Mouse (Mus musculus): ENCODE data around the gene Gpr182. TPM values are rescaled to one million over a fixed set of nuclear protein-coding genes. Genes with fewer than 3 reads are reported as not detected.
A peak's percentile ranks its signal among the peaks of the same experiment; 100 is the strongest.

The Gpr182 gene
- total and polyA plus RNA-seq, 3 experiments = 0.04 to 0.58 TPM; not detected in 1

- H3K4me3 ChIP-seq (ENCODE audit: control insufficient read depth in 1 of 2, insufficient read depth in 1 of 2, low read depth in 2 of 2, low read length in 2 of 2) = peak overlapping the region; percentile 2 to 50; a peak in 3 of 4 replicates
These were observed 20.6 kb downstream of the Gpr182 start for GRCm38 (mm10) chr10:127730933-127731310.

DNA sequence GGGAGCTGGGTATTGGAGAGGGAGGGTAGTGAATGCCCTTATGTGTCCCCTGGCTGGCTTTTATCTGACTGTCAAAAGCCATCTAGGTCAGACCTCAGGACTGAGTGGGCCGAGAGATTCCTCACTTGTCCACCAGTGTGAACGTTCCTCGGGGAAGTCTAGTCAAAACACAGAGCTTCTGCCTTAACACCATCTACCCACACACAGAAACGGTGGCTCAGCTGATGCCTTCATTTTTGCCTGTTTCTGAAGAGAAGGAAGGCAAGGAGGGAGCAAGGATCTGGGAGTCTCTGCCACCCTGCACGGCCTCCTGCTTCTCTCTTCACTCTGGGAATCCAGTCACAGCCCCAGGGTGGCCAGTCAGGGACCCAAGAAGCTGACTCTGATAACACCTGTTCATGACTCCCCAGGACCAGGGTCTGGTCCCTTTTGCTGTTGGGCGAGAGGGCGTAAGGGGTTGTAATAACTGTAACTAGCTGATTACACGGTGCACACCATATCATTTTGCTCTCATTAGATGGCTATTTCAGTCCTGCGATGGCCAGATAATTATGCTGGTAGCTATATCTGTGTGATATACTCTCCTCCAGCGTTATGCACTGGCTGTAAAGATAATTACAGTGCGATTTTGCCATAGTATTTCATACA lies 21.1 kb downstream of the Gpr182 start:
- peak; percentile 54 for DNase-seq (ENCODE audit: low read depth, low spot score)
- peaks cover 0 to 3% of the 10 kb centered on the region in 2 experiments; a peak in 2 of 4 replicates for H3K27me3 ChIP-seq (ENCODE audit: control insufficient read depth in 1 of 2, insufficient read depth in 2 of 2, low read length in 2 of 2)
- peak overlapping the region; percentile 25 to 50; a peak in 3 of 4 replicates for H3K4me3 ChIP-seq (ENCODE audit: control insufficient read depth in 1 of 2, insufficient read depth in 1 of 2, low read depth in 2 of 2, low read length in 2 of 2)
- peak overlapping the region; percentile 76 for H3K27ac ChIP-seq (ENCODE audit: control insufficient read depth, low read depth, low read length)
- TF ChIP-seq POLR2AphosphoS5 (IDR thresholded peaks at IDR 0.05; ENCODE audit: borderline replicate concordance, low read depth, low read length) (no peak), EP300 (IDR thresholded peaks at IDR 0.05; ENCODE audit: low read depth in 1 of 2, low read length in 2 of 2) (peak; percentile 64 to 84), GATA1 (IDR thresholded peaks at IDR 0.05; ENCODE audit: low read depth, low read length) (peak; percentile 70), NRF1 (IDR thresholded peaks at IDR 0.05; ENCODE audit: insufficient read depth, low read depth, low read length, poor library complexity, severe bottlenecking) (no peak), RAD21 (IDR thresholded peaks at IDR 0.05; ENCODE audit: low read depth, low read length) (no peak), UBTF (IDR thresholded peaks at IDR 0.05; ENCODE audit: borderline replicate concordance, insufficient read depth, low read depth, low read length) (no peak), ZNF384 (IDR thresholded peaks at IDR 0.05; ENCODE audit: low read depth, low read length) (no peak), ZKSCAN1 (IDR thresholded peaks at IDR 0.05; ENCODE audit: low read depth, low read length) (no peak), MAZ (IDR thresholded peaks at IDR 0.05; ENCODE audit: low read depth, low read length) (0 out of 2 replicates have a peak, but pooled peaks have one; percentile 15), TBP (IDR thresholded peaks at IDR 0.05; ENCODE audit: low read depth, low read length) (no peak), USF2 (IDR thresholded peaks at IDR 0.05; ENCODE audit: borderline replicate concordance in 1 of 2, insufficient read depth in 1 of 2, low read depth in 1 of 2, low read length in 2 of 2) (no peak), ELF1 (IDR thresholded peaks at IDR 0.05; ENCODE audit: low read depth, low read length) (no peak), MEF2A (IDR thresholded peaks at IDR 0.05; ENCODE audit: extremely low read depth, insufficient replicate concordance, low read depth, low read length, poor library complexity, severe bottlenecking) (peak; percentile 59; the same call in 1 of the 2 replicates), GABPA (IDR thresholded peaks at IDR 0.05; ENCODE audit: low read depth, low read length) (no peak), POLR2AphosphoS2 (IDR thresholded peaks at IDR 0.05; ENCODE audit: low read length) (no peak), SIN3A (IDR thresholded peaks at IDR 0.05; ENCODE audit: low read length) (no peak), USF1 (IDR thresholded peaks at IDR 0.05; ENCODE audit: low read depth, low read length) (no peak), TAL1 (IDR thresholded peaks at IDR 0.05; ENCODE audit: low read length) (0 out of 2 replicates have a peak, but pooled peaks have one; percentile 3), JUND (IDR thresholded peaks at IDR 0.05; ENCODE audit: low read depth, low read length) (no peak), MXI1 (IDR thresholded peaks at IDR 0.05; ENCODE audit: low read depth, low read length) (no peak), CTCF (IDR thresholded peaks at IDR 0.05 in 2 of 3, conservative IDR thresholded peaks at IDR 0.05 in 1 of 3; ENCODE audit: control insufficient read depth in 1 of 3, insufficient read depth in 1 of 3, low read depth in 2 of 3, low read length in 3 of 3, poor library complexity in 1 of 3, severe bottlenecking in 1 of 3) (no peak), POLR2A (IDR thresholded peaks at IDR 0.05; ENCODE audit: control insufficient read depth in 1 of 2, insufficient read depth in 1 of 2, low read depth in 1 of 2, low read length in 2 of 2, poor library complexity in 1 of 2) (no peak), MYC (IDR thresholded peaks at IDR 0.05; ENCODE audit: low read depth, low read length) (no peak), MAX (IDR thresholded peaks at IDR 0.05; ENCODE audit: low read length) (no peak), BHLHE40 (IDR thresholded peaks at IDR 0.05; ENCODE audit: borderline replicate concordance, low read depth, low read length) (no peak), ETS1 (IDR thresholded peaks at IDR 0.05; ENCODE audit: low read depth, low read length) (peak; percentile 54), TCF12 (IDR thresholded peaks at IDR 0.05; ENCODE audit: low read depth, low read length) (peak; percentile 87)
- H3K36me3 ChIP-seq (ENCODE audit: control insufficient read depth in 1 of 2, insufficient read depth in 2 of 2, low read length in 2 of 2) = peaks cover 0 to 12% of the 10 kb centered on the region in 2 experiments; a peak in 2 of 4 replicates
- peak overlapping the region; percentile 58 for H3K9ac ChIP-seq (ENCODE audit: control insufficient read depth, low read depth, low read length, poor library complexity, severe bottlenecking)
- no peaks in the 10 kb centered on the region for H3K79me2 ChIP-seq (ENCODE audit: control insufficient read depth, insufficient read depth, low read length, poor library complexity)
- H3K9me3 ChIP-seq (replicated peaks; ENCODE audit: insufficient read depth, low read length) = no peaks in the 10 kb centered on the region
- peaks cover 17 to 31% of the 10 kb centered on the region in 2 experiments for H3K4me1 ChIP-seq (ENCODE audit: control insufficient read depth in 1 of 2, insufficient read depth in 2 of 2, low read length in 2 of 2)

More at GRCm38 (mm10) chr10:127730933-127731310, 20.6 kb downstream of the Gpr182 start:
- H3K27me3 ChIP-seq (ENCODE audit: control insufficient read depth in 1 of 2, insufficient read depth in 2 of 2, low read length in 2 of 2) = peaks cover 0 to 2% of the 10 kb centered on the region in 2 experiments; a peak in 1 of 4 replicates
- H3K36me3 ChIP-seq (ENCODE audit: control insufficient read depth in 1 of 2, insufficient read depth in 2 of 2, low read length in 2 of 2) = peaks cover 0 to 13% of the 10 kb centered on the region in 2 experiments; a peak in 2 of 4 replicates
- H3K9ac ChIP-seq (ENCODE audit: control insufficient read depth, low read depth, low read length, poor library complexity, severe bottlenecking) = peak overlapping the region; percentile 25
- peak overlapping the region; percentile 76 for H3K27ac ChIP-seq (ENCODE audit: control insufficient read depth, low read depth, low read length)
- no peak for DNase-seq (ENCODE audit: low read depth, low spot score)
- no peaks in the 10 kb centered on the region for H3K9me3 ChIP-seq (replicated peaks; ENCODE audit: insufficient read depth, low read length)
- TF ChIP-seq SMC3 (IDR thresholded peaks at IDR 0.05; ENCODE audit: low read depth, low read length) (no peak), ZC3H11A (IDR thresholded peaks at IDR 0.05; ENCODE audit: low read depth, low read length) (no peak), TBP (IDR thresholded peaks at IDR 0.05; ENCODE audit: low read depth, low read length) (no peak), POLR2A (IDR thresholded peaks at IDR 0.05; ENCODE audit: control insufficient read depth in 1 of 2, insufficient read depth in 1 of 2, low read depth in 1 of 2, low read length in 2 of 2, poor library complexity in 1 of 2) (no peak), ZMIZ1 (IDR thresholded peaks at IDR 0.05; ENCODE audit: low read depth, low read length) (no peak)
- no peaks in the 10 kb centered on the region for H3K79me2 ChIP-seq (ENCODE audit: control insufficient read depth, insufficient read depth, low read length, poor library complexity)
- H3K4me1 ChIP-seq (ENCODE audit: control insufficient read depth in 1 of 2, insufficient read depth in 2 of 2, low read length in 2 of 2) = peaks cover 17 to 33% of the 10 kb centered on the region in 2 experiments

Data from MEL (cell line).